Mouse (Mus musculus) neural tube, embryonic 11.5 days (tissue): ENCODE measurements around the gene Dnajc24. TPM values are rescaled to one million over a fixed set of nuclear protein-coding genes. Genes with fewer than 3 reads are reported as not detected.
A peak's percentile ranks its signal among the peaks of the same experiment; 100 is the strongest.

Source experiments
- ATAC-seq: fragments of 200-750 bp; cut with Nextera tagmentation; 2 replicates; pipeline ENCODE4 v1.8.0; 2017; ENCODE audit warnings: moderate number of reproducible peaks, mild to moderate bottlenecking, moderate TSS enrichment, moderate library complexity; ENCODE audit not compliant: insufficient read depth, low FRiP score, low TSS enrichment
- DNase-seq: peaks from one replicate; pipeline ENCODE4 v3.0.0-alpha.2; 2015; ENCODE audit warnings: low spot score
- H3K27ac ChIP-seq: fragments of 300-500 bp; sonication (generic); 2 replicates; pipeline ENCODE4 v1.5.1; 2014; ENCODE audit warnings: low read depth, mild to moderate bottlenecking, low read length
- H3K27me3 ChIP-seq: fragments of 300-500 bp; sonication (generic); 2 replicates; pipeline ENCODE4 v1.6.1; 2014; ENCODE audit warnings: mild to moderate bottlenecking, low read length, mixed read lengths; ENCODE audit not compliant: control insufficient read depth, insufficient read depth
- H3K36me3 ChIP-seq: fragments of 300-500 bp; sonication (generic); 2 replicates; pipeline ENCODE4 v1.6.1; 2014; ENCODE audit warnings: mild to moderate bottlenecking, low read length, moderate library complexity, mixed read lengths; ENCODE audit not compliant: control insufficient read depth, insufficient read depth
- H3K4me1 ChIP-seq: fragments of 300-500 bp; sonication (generic); 2 replicates; pipeline ENCODE4 v1.6.1; 2014; ENCODE audit warnings: low read length, mixed read lengths; ENCODE audit not compliant: control insufficient read depth, insufficient read depth
- H3K4me2 ChIP-seq: fragments of 300-500 bp; sonication (generic); 2 replicates; pipeline ENCODE4 v1.6.1; 2014; ENCODE audit warnings: low read depth, mild to moderate bottlenecking, moderate library complexity
- H3K4me3 ChIP-seq: fragments of 300-500 bp; sonication (generic); 2 replicates; pipeline ENCODE4 v1.5.1; 2014; ENCODE audit warnings: low read depth, low read length
- H3K9ac ChIP-seq: fragments of 300-500 bp; sonication (generic); 2 replicates; pipeline ENCODE4 v1.6.1; 2014; ENCODE audit warnings: mild to moderate bottlenecking, low read length
- H3K9me3 ChIP-seq: fragments of 300-500 bp; sonication (generic); 2 replicates; pipeline ENCODE4 v1.6.1; 2016; ENCODE audit warnings: low read length; ENCODE audit not compliant: control insufficient read depth
- WGBS: fragments of 180-500 bp; shearing (Covaris S2); extraction: QIAGEN DNeasy Blood & Tissue Kit; methylation state at CpG from one replicate; pipeline ENCODE4 v1.1.7; 2014; 5-methylcytosine and 5-hydroxymethylcytosine counted together
- polyA plus RNA-seq: library from polyadenylated mRNA; unstranded; fragments of >200 nt; fragmentation: Nextera tagmentation; extraction: Ambion mirVana; gene quantifications from 2 replicates; pipeline ENCODE4 v1.2.1, GENCODE M21; 2014

Gene Dnajc24
- 46.7 and 48.4 TPM in 2 replicates for polyA plus RNA-seq

DNA sequence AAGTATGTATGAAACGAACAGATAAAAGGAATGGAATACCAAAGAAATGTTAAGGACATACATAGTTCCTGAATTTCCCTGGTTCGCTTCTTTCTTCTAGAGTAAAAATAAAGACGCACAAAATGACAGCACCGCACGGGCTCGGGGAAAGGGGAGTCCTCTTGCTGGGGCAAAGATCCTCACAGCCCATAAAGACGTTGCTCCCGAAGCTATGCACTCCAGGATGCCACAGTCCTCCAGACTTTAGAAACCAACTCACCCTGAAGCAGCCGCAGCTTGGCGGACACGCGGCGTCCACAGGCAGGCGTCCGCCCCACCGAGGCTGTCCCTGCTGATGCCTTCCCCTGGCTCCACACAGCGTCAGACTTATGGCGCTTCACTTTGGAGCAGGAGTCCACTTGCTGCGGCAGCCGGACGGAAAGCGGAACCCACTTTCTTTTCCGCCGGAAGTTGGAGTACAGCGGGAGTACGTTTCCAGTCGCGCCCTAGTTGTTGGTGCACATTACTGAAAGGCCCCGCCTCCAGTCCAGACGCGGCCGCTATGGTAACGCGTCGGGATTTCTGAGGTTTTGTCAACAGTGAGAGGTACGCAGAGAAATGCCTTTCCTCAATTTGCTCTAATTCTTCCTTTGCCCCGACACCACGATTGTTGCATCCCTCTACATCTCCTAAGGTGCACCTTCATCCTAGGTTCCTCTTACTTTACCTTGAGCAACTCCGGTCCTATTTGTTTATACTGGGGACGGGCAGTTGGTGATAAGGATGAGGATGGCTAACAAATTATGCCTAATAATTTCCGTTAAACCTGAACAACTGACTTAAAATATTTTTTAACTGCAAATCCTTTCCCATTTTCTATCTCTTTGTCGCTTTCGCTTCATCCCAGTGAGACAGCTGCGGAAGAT lies at the start of gene Dnajc24:
Gene Dnajc24 (minus strand): TSS at position 715 of the 905 bp plus-strand sequence.
- DNase-seq (peak; percentile 94), ATAC-seq (peak; percentile 97)
- Histone ChIP-seq H3K4me1 (no peaks in the 10 kb centered on the region), H3K4me3 (peak within 1 kb of the TSS; percentile 80), H3K27me3 (no peaks in the 10 kb centered on the region), H3K4me2 (peak within 1 kb of the TSS; percentile 43), H3K27ac (0 out of 2 replicates have a peak within 1 kb of the TSS, but pooled peaks have one; percentile 60), H3K9me3 (no peaks in the 10 kb centered on the region), H3K36me3 (no peaks in the 10 kb centered on the region), H3K9ac (peak within 1 kb of the TSS; percentile 87)
- 1% methylated on average over 44 of the region's 44 CpGs for WGBS

DNA sequence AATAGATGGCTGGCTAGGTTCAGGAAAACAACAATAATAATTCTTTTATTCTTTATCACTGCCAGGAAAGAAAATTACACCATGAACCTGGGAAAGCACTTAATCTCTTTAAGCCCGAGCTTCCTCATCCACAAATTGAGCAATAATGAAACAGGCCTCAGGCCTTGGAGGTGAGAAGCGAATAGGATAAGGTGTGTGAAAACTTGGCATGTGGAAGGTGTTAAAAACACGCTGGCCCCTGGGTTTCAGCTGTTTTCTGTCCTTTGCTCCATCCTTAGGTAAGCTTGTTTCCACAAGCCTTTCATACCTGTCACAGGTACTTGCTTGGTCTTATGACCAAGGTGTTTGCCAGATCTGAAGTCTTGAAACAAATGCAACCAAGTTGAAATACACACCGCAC lies 43.3 kb upstream of the Dnajc24 start:
- DNase-seq: no peak
- Histone ChIP-seq H3K36me3 (no peaks in the 10 kb centered on the region), H3K4me1 (peaks cover 2% of the 10 kb centered on the region; the same call in 1 of the 2 replicates), H3K4me3 (no peak overlapping the region), H3K27ac (no peak overlapping the region), H3K9me3 (no peaks in the 10 kb centered on the region), H3K9ac (no peak overlapping the region), H3K27me3 (no peaks in the 10 kb centered on the region), H3K4me2 (no peak overlapping the region)
- WGBS: 87% methylated on average over 4 of the region's 4 CpGs
- ATAC-seq: no peak

GRCm38 (mm10) chr2:106042495-106042894 lies 39.1 kb upstream of the Dnajc24 start:
- no peak for DNase-seq
- Histone ChIP-seq H3K4me2 (no peak overlapping the region), H3K9me3 (no peaks in the 10 kb centered on the region), H3K27ac (no peak overlapping the region), H3K4me1 (peaks cover 2% of the 10 kb centered on the region; the same call in 1 of the 2 replicates), H3K36me3 (no peaks in the 10 kb centered on the region), H3K9ac (no peak overlapping the region), H3K4me3 (no peak overlapping the region), H3K27me3 (no peaks in the 10 kb centered on the region)
- WGBS: 50% methylated on average over 7 of the region's 7 CpGs
- ATAC-seq: no peak

- Histone ChIP-seq H3K27ac (no peak overlapping the region), H3K9me3 (no peaks in the 10 kb centered on the region), H3K9ac (no peak overlapping the region), H3K4me3 (no peak overlapping the region), H3K27me3 (0 out of 2 replicates have a peak, but pooled peaks cover 2% of the 10 kb centered on the region), H3K4me2 (no peak overlapping the region), H3K36me3 (no peaks in the 10 kb centered on the region), H3K4me1 (peaks cover 2% of the 10 kb centered on the region; the same call in 1 of the 2 replicates)
- no peak for ATAC-seq
- 77% methylated on average over 5 of the region's 5 CpGs for WGBS
- no peak for DNase-seq
Observed at GRCm38 (mm10) chr2:106041961-106042360, 38.6 kb upstream of the Dnajc24 start.

- Histone ChIP-seq H3K4me2 (no peak overlapping the region), H3K9ac (no peak overlapping the region), H3K27ac (no peak overlapping the region), H3K27me3 (0 out of 2 replicates have a peak, but pooled peaks cover 5% of the 10 kb centered on the region), H3K36me3 (no peaks in the 10 kb centered on the region), H3K9me3 (no peaks in the 10 kb centered on the region), H3K4me3 (no peak overlapping the region), H3K4me1 (peaks cover 2% of the 10 kb centered on the region; the same call in 1 of the 2 replicates)
- ATAC-seq: 0 out of 2 replicates have a peak, but pooled peaks have one; percentile 36
- no peak for DNase-seq
- 25% methylated on average over 4 of the region's 4 CpGs for WGBS
Observed at GRCm38 (mm10) chr2:106038286-106038685, 34.9 kb upstream of the Dnajc24 start.

GRCm38 (mm10) chr2:106024895-106025294 lies 21.5 kb upstream of the Dnajc24 start:
- no peak for ATAC-seq
- H3K4me2 ChIP-seq: no peak overlapping the region
- H3K36me3 ChIP-seq: no peaks in the 10 kb centered on the region
- no peak overlapping the region for H3K4me3 ChIP-seq
- WGBS: 85% methylated on average over 3 of the region's 3 CpGs
- H3K27me3 ChIP-seq: no peaks in the 10 kb centered on the region
- DNase-seq: no peak
- no peaks in the 10 kb centered on the region for H3K4me1 ChIP-seq
- H3K9ac ChIP-seq: no peak overlapping the region
- no peak overlapping the region for H3K27ac ChIP-seq
- H3K9me3 ChIP-seq: no peaks in the 10 kb centered on the region

GRCm38 (mm10) chr2:106008415-106008814 lies 5.1 kb upstream of the Dnajc24 start:
- Histone ChIP-seq H3K4me1 (no peaks in the 10 kb centered on the region), H3K36me3 (no peaks in the 10 kb centered on the region), H3K4me3 (no peak overlapping the region), H3K27me3 (no peaks in the 10 kb centered on the region), H3K4me2 (no peak overlapping the region), H3K9me3 (no peaks in the 10 kb centered on the region), H3K27ac (no peak overlapping the region), H3K9ac (no peak overlapping the region)
- no peak for DNase-seq
- WGBS: 70% methylated on average over 2 of the region's 2 CpGs
- no peak for ATAC-seq

DNA sequence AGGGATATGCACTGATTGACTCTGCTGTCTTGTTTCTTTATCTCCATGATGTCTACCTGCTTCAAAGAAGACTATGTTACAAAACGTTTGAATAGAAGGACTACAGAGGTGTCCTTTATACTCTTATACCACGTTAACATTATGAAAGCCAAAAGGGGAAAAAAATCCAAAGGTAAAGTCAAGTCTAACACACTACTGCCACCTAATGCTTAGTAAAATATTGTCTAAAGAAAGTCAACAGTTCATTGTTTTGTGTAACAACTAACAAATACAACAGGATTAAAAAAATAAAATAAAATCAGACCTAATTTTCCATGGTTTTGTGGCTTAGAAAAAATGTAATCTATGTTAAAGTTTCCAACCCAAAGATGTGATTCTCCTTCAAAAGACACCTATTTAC lies 15.3 kb downstream of the Dnajc24 start:
- no peak overlapping the region for H3K9ac ChIP-seq
- no peaks in the 10 kb centered on the region for H3K27me3 ChIP-seq
- DNase-seq (no peak), ATAC-seq (no peak)
- no peak overlapping the region for H3K4me3 ChIP-seq
- H3K36me3 ChIP-seq: no peaks in the 10 kb centered on the region
- no peak overlapping the region for H3K4me2 ChIP-seq
- no peaks in the 10 kb centered on the region for H3K9me3 ChIP-seq
- 31% methylated on average over 2 of the region's 2 CpGs for WGBS
- no peak overlapping the region for H3K27ac ChIP-seq
- H3K4me1 ChIP-seq: no peaks in the 10 kb centered on the region

DNA sequence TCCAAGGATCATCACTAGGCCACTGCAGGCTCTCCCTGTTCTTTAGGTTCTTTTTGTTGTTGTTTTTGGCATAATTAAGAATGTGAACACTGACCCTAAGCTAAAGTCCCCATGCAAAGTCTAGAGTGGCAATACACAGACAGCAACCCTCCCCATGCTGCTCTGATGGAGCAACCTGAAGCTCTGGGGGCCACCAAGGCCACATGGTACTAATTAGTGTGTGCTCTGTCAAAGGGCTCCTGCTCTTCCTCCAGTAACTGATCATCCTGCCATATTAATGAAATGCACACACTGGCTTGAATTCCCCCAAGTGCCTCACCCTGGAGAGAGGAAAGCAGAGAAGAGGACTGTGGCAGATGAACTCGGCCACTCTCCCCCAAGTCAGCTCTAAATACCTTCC lies 16.2 kb downstream of the Dnajc24 start:
- Histone ChIP-seq H3K4me3 (no peak overlapping the region), H3K4me1 (no peaks in the 10 kb centered on the region), H3K36me3 (no peaks in the 10 kb centered on the region), H3K9me3 (no peaks in the 10 kb centered on the region), H3K4me2 (no peak overlapping the region), H3K27ac (no peak overlapping the region), H3K9ac (no peak overlapping the region), H3K27me3 (no peaks in the 10 kb centered on the region)
- ATAC-seq: no peak
- no peak for DNase-seq
- 37% methylated on average over 1 of the region's 1 CpGs for WGBS
